Mouse (Mus musculus) brain, embryonic 14.5 days (tissue): Measurements from ENCODE around the gene Gm13090.

Experiments used
- CTCF ChIP-seq: fragments of 200-500 bp; IDR thresholded peaks from 2 replicates; pipeline ENCODE4 v1.5.1; 2012; ENCODE audit warnings: inconsistent platforms, mild to moderate bottlenecking, moderate library complexity, borderline replicate concordance; ENCODE audit not compliant: insufficient read depth, insufficient read length; ENCODE audit errors: extremely low read depth
- POLR2A ChIP-seq: fragments of 200-500 bp; IDR thresholded peaks from 2 replicates; pipeline ENCODE4 v1.6.1; 2012; ENCODE audit warnings: mild to moderate bottlenecking, inconsistent platforms, borderline replicate concordance; ENCODE audit not compliant: poor library complexity, insufficient read depth, insufficient read length, severe bottlenecking; ENCODE audit errors: extremely low read depth

DNA sequence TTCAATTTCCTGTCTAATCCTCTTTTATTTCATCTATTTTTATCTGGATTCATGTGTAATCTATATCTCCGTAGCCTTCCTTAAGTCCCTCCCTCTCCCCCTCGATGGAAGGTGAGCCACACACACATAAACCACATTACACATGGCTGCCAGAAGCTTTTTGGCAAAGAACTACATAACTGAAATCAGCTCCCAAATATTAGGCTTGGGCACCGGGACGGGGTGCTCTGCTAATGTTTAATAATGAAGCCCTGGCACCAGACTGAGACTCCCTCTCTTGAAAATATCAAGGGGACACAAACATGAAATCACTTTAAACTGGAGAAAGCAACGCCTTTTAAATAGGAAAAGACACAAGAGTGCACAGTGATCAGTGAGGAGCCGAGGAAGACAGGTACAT lies 16.5 kb downstream of the Gm13090 start:
- TF ChIP-seq POLR2A (no peak), CTCF (no peak)
